Mouse (Mus musculus) CH12.LX (cell line): ENCODE measurements around the gene Higd1a. TPM values are rescaled to one million over a fixed set of nuclear protein-coding genes. Genes with fewer than 3 reads are reported as not detected.

Experiments used
- DNase-seq: peaks from one replicate; pipeline ENCODE4 v3.0.0-alpha.2; 2013; ENCODE audit errors: extremely low read depth
- H3K27ac ChIP-seq: 2 replicates; pipeline ENCODE4 v1.5.1; 2012; ENCODE audit warnings: low read depth, mild to moderate bottlenecking, control low read depth, moderate library complexity; ENCODE audit not compliant: insufficient read depth
- H3K27me3 ChIP-seq: replicated peaks from 2 replicates; pipeline ENCODE3; 2012; ENCODE audit warnings: inconsistent platforms
- H3K36me3 ChIP-seq, 2 experiments: replicated peaks in 1 of 2; 2 replicates each; pipeline versions ENCODE3 to v1.6.1; 2012; ENCODE audit warnings: inconsistent platforms in 1 of 2, low read length in 1 of 2, mild to moderate bottlenecking in 1 of 2, mixed read lengths in 1 of 2, moderate library complexity in 1 of 2; ENCODE audit not compliant: control insufficient read depth in 1 of 2, insufficient read depth in 1 of 2
- H3K4me1 ChIP-seq, 2 experiments: 2 replicates each; pipeline ENCODE4 v1.6.1; 2012; ENCODE audit warnings: inconsistent platforms in 1 of 2, moderate library complexity in 1 of 2; ENCODE audit not compliant: insufficient read depth in 2 of 2, control insufficient read depth in 1 of 2
- H3K4me2 ChIP-seq: 2 replicates; pipeline ENCODE4 v1.6.1; 2012; ENCODE audit warnings: low read depth, mild to moderate bottlenecking, control low read depth; ENCODE audit not compliant: poor library complexity, insufficient read depth, severe bottlenecking
- H3K4me3 ChIP-seq, 3 experiments: fragments of 150-350 bp in 1 of 3; sonication (generic) in 1 of 3; replicated peaks in 1 of 3; 2 replicates each; pipeline versions ENCODE3 to v1.5.1; 2011 to 2012; ENCODE audit warnings: low read depth in 2 of 3, low read length in 2 of 3, mild to moderate bottlenecking in 2 of 3, moderate library complexity in 2 of 3, control low read depth in 1 of 3, improper control_type of control experiment in 1 of 3, inconsistent platforms in 1 of 3, mixed read lengths in 1 of 3; ENCODE audit not compliant: poor library complexity in 1 of 3
- H3K79me2 ChIP-seq: replicated peaks from 2 replicates; pipeline ENCODE4 v1.6.1; 2012; ENCODE audit warnings: mild to moderate bottlenecking, moderate library complexity; ENCODE audit not compliant: control insufficient read depth, poor library complexity, insufficient read depth, severe bottlenecking; ENCODE audit errors: extremely low read depth
- H3K9ac ChIP-seq: 2 replicates; pipeline ENCODE4 v1.6.1; 2012; ENCODE audit warnings: low read depth, mild to moderate bottlenecking, control low read depth, moderate library complexity; ENCODE audit not compliant: insufficient read depth
- H3K9me3 ChIP-seq: replicated peaks from 2 replicates; pipeline ENCODE3; 2012; ENCODE audit warnings: low read length, inconsistent platforms, mixed read lengths
- CTCF ChIP-seq, 2 experiments: IDR thresholded peaks in 1 of 2; conservative IDR thresholded peaks in 1 of 2; 2 replicates each; pipeline ENCODE4 v1.5.1; 2011 to 2012; ENCODE audit warnings: low read depth in 2 of 2, low read length in 2 of 2, improper control_type of control experiment in 1 of 2, inconsistent platforms in 1 of 2, mild to moderate bottlenecking in 1 of 2, moderate library complexity in 1 of 2
- GABPA ChIP-seq: IDR thresholded peaks from 2 replicates; pipeline ENCODE4 v1.6.1; 2012; ENCODE audit warnings: low read depth, low read length, improper control_type of control experiment, inconsistent platforms; ENCODE audit not compliant: insufficient replicate concordance
- JUN ChIP-seq: IDR thresholded peaks from 2 replicates; pipeline ENCODE4 v1.6.1; 2011; ENCODE audit warnings: low read depth, mild to moderate bottlenecking, low read length, improper control_type of control experiment, moderate library complexity; ENCODE audit not compliant: insufficient read depth
- JUND ChIP-seq: conservative IDR thresholded peaks from 2 replicates; pipeline ENCODE4 v1.6.1; 2011; ENCODE audit warnings: low read depth, low read length, improper control_type of control experiment
- MAFK ChIP-seq: IDR thresholded peaks from 2 replicates; pipeline ENCODE4 v1.6.1; 2011; ENCODE audit warnings: low read length, improper control_type of control experiment; ENCODE audit not compliant: insufficient replicate concordance
- MYC ChIP-seq: IDR thresholded peaks from 2 replicates; pipeline ENCODE4 v1.6.1; 2011; ENCODE audit warnings: low read depth, mild to moderate bottlenecking, improper control_type of control experiment, low read length
- POLR2A ChIP-seq: IDR thresholded peaks from 2 replicates; pipeline ENCODE4 v1.6.1; 2011; ENCODE audit warnings: low read depth, mild to moderate bottlenecking, improper control_type of control experiment, low read length
- POLR2AphosphoS2 ChIP-seq: IDR thresholded peaks from 2 replicates; pipeline ENCODE4 v1.6.1; 2011; ENCODE audit warnings: low read depth, low read length, improper control_type of control experiment
- RAD21 ChIP-seq: IDR thresholded peaks from 2 replicates; pipeline ENCODE4 v1.6.1; 2011; ENCODE audit warnings: low read depth, mild to moderate bottlenecking, low read length, improper control_type of control experiment, moderate library complexity
- RCOR1 ChIP-seq: conservative IDR thresholded peaks from 2 replicates; pipeline ENCODE4 v1.6.1; 2012; ENCODE audit warnings: low read depth, mild to moderate bottlenecking, inconsistent platforms, low read length, improper control_type of control experiment
- SMC3 ChIP-seq: IDR thresholded peaks from 2 replicates; pipeline ENCODE4 v1.6.1; 2011; ENCODE audit warnings: low read depth, low read length, improper control_type of control experiment
- TBP ChIP-seq: conservative IDR thresholded peaks from 2 replicates; pipeline ENCODE4 v1.6.1; 2011; ENCODE audit warnings: low read depth, low read length, improper control_type of control experiment
- TCF12 ChIP-seq: IDR thresholded peaks from 2 replicates; pipeline ENCODE4 v1.6.1; 2014; ENCODE audit warnings: low read depth, mild to moderate bottlenecking, inconsistent platforms, low read length, improper control_type of control experiment
- USF1 ChIP-seq: IDR thresholded peaks from 2 replicates; pipeline ENCODE4 v1.6.1; 2014; ENCODE audit warnings: low read depth, mild to moderate bottlenecking, inconsistent platforms, low read length, improper control_type of control experiment
- USF2 ChIP-seq: conservative IDR thresholded peaks from 2 replicates; pipeline ENCODE4 v1.6.1; 2011; ENCODE audit warnings: low read depth, low read length, improper control_type of control experiment
- ZC3H11A ChIP-seq: IDR thresholded peaks from 2 replicates; pipeline ENCODE4 v1.6.1; 2012; ENCODE audit warnings: low read depth, mild to moderate bottlenecking, inconsistent platforms, low read length, improper control_type of control experiment
- ZKSCAN1 ChIP-seq: IDR thresholded peaks from 2 replicates; pipeline ENCODE4 v1.6.1; 2012; ENCODE audit warnings: low read depth, inconsistent platforms, low read length, improper control_type of control experiment, borderline replicate concordance
- ZMIZ1 ChIP-seq: IDR thresholded peaks from 2 replicates; pipeline ENCODE4 v1.6.1; 2012; ENCODE audit warnings: low read depth, mild to moderate bottlenecking, inconsistent platforms, low read length, improper control_type of control experiment
- ZNF384 ChIP-seq: IDR thresholded peaks from 2 replicates; pipeline ENCODE4 v1.6.1; 2012; ENCODE audit warnings: low read depth, low read length, improper control_type of control experiment, inconsistent platforms
- dilution Hi-C: fragments of 300-500 bp; cut with MboI; formaldehyde crosslinking; loops from 2 replicates; pipeline ENCODE4 v1.14.3; 2020; ENCODE audit warnings: low sequenced_read_pairs; ENCODE audit not compliant: extremely low pct_unique_long_range_greater_than_20kb, extremely low pct_ligation_motif_present
- in situ Hi-C: fragments of 300-500 bp; cut with MboI; formaldehyde crosslinking; loops from 3 replicates; pipeline ENCODE4 v1.14.3; 2019; ENCODE audit warnings: low sequenced_read_pairs, low pct_ligation_motif_present, low pct_unique_long_range_greater_than_20kb, mixed read lengths
- polyA plus RNA-seq: library from polyadenylated mRNA; unstranded; fragments of >175 nt; gene quantifications from 2 replicates; pipeline ENCODE4 v1.2.1, GENCODE M21; 2012; ENCODE audit warnings: low read depth; ENCODE audit not compliant: insufficient read length
- total RNA-seq, 2 experiments: library from RNA; depleted of rRNA; stranded (reverse); fragments of 300-350 nt in 1 of 2; fragments of >200 nt in 1 of 2; gene quantifications; 2 replicates each; pipeline ENCODE4 v1.2.3; 2012 to 2014

The Higd1a gene
- total RNA-seq (2012; rRNA removed) (118 and 132 TPM in 2 replicates), total RNA-seq (2014; rRNA removed) (90.6 and 93.2 TPM in 2 replicates), polyA plus RNA-seq (75.4 and 79.3 TPM in 2 replicates)

GRCm38 (mm10) chr9:121858153-121858488, at the start of gene Higd1a:
Gene Higd1a, minus strand, starts transcription at chr9:121858362.
- dilution Hi-C loops (no loop called here), in situ Hi-C loops (no loop called here)
- peaks cover 0 to 27% of the 10 kb centered on the region in 2 experiments; a peak in 2 of 4 replicates for H3K4me1 ChIP-seq
- H3K27me3 ChIP-seq = no peaks in the 10 kb centered on the region
- H3K36me3 ChIP-seq = peaks cover 0 to 28% of the 10 kb centered on the region in 2 experiments
- H3K79me2 ChIP-seq = no peaks in the 10 kb centered on the region; the same call in 1 of the 2 replicates
- H3K9ac ChIP-seq = peak within 1 kb of the TSS; percentile 86
- TF ChIP-seq MAFK = no peak
- TF ChIP-seq ZMIZ1 = no peak
- TF ChIP-seq JUND = no peak
- no peak for TF ChIP-seq USF1
- TF ChIP-seq CTCF (conservative IDR thresholded peaks at IDR 0.05 in 1 of 2, IDR thresholded peaks at IDR 0.05 in 1 of 2; ENCODE audit: low read depth in 2 of 2, low read length in 2 of 2) = no peak
- TF ChIP-seq MYC = no peak
- no peak for TF ChIP-seq RAD21
- TF ChIP-seq TCF12 = no peak
- H3K9me3 ChIP-seq = no peaks in the 10 kb centered on the region
- H3K4me2 ChIP-seq = peak within 1 kb of the TSS; percentile 90
- H3K27ac ChIP-seq = peak within 1 kb of the TSS; percentile 88
- peak within 1 kb of the TSS; percentile 71 to 94 (median 89) for H3K4me3 ChIP-seq
- DNase-seq = no peak

- TF ChIP-seq ZC3H11A = no peak
- TF ChIP-seq POLR2A = no peak
- no peak for TF ChIP-seq POLR2AphosphoS2
- no peak for TF ChIP-seq ZKSCAN1
- TF ChIP-seq JUN = no peak
- no peak for TF ChIP-seq MAFK
- no peak for TF ChIP-seq RCOR1
- no peak for TF ChIP-seq TCF12
- no peak for TF ChIP-seq TBP
- no peak for TF ChIP-seq GABPA
- TF ChIP-seq SMC3 = no peak
- no peak for TF ChIP-seq USF2
- no peak for TF ChIP-seq ZNF384
- TF ChIP-seq, all 38 proteins: peak for 0
- dilution Hi-C loops (no loop called here), in situ Hi-C loops (no loop called here)
- Histone ChIP-seq H3K27me3 (no peaks in the 10 kb centered on the region), H3K4me2 (no peak overlapping the region), H3K4me1 (peaks cover 48 to 78% of the 10 kb centered on the region in 2 experiments), H3K9me3 (no peaks in the 10 kb centered on the region), H3K27ac (no peak overlapping the region), H3K36me3 (peaks cover 0 to 50% of the 10 kb centered on the region in 2 experiments), H3K4me3 (no peak overlapping the region), H3K9ac (no peak overlapping the region), H3K79me2 (no peaks in the 10 kb centered on the region)
- no peak for DNase-seq
Observed at GRCm38 (mm10) chr9:121907356-121908070, 49.4 kb upstream of the Higd1a start.
